8 mouse cellular contexts compared by ENCODE assay signal in genomic region chr1:162218530-162219180, GRCm38 (mm10).
A peak's percentile ranks its signal among the peaks of the same experiment; 100 is the strongest.
DNase-seq lines count a peak whose midpoint lies in the region; ATAC-seq and TF ChIP-seq lines count a peak whose summit lies in the region.

No protein-coding gene starts in this region.

- peak overlapping the region; percentile 65 for H3K9ac ChIP-seq in kidney, postnatal 0 days (ENCODE audit: low read depth, low read length)
- peak overlapping the region; percentile 89 for H3K9ac ChIP-seq in heart, embryonic 13.5 days

- peak overlapping the region; percentile 32; the same call in 1 of the 2 replicates for H3K4me2 ChIP-seq in kidney, postnatal 0 days (ENCODE audit: low read length)
- peak overlapping the region; percentile 58 for H3K4me2 ChIP-seq in heart, embryonic 13.5 days

- H3K27me3 ChIP-seq in kidney, postnatal 0 days (ENCODE audit: insufficient read depth, low read length) = no peaks in the 10 kb centered on the region
- H3K27me3 ChIP-seq in heart, embryonic 13.5 days (replicated peaks) = no peaks in the 10 kb centered on the region

- DNase-seq in kidney, postnatal 0 days (ENCODE audit: low spot score) = no peak
- DNase-seq in kidney, postnatal 4 days = no peak
- peak; percentile 4 for DNase-seq in lung, postnatal 25 days (ENCODE audit: low spot score)
- DNase-seq in layer of hippocampus, postnatal 25 days (ENCODE audit: extremely low spot score in 1 of 2, low spot score in 1 of 2) = no peak
- DNase-seq in adrenal gland, adult 18-20 months (ENCODE audit: low spot score in 2 of 2) = no peak
- no peak for DNase-seq in right cerebral cortex, postnatal 14 days

- H3K36me3 ChIP-seq in kidney, postnatal 0 days (ENCODE audit: insufficient read depth, low read length) = peaks cover 3% of the 10 kb centered on the region; the same call in 1 of the 2 replicates
- H3K36me3 ChIP-seq in heart, embryonic 13.5 days = peaks cover 3% of the 10 kb centered on the region; the same call in 1 of the 2 replicates

- peak overlapping the region; percentile 92 for H3K27ac ChIP-seq in kidney, postnatal 0 days
- peak overlapping the region; percentile 96 for H3K27ac ChIP-seq in heart, embryonic 13.5 days (replicated peaks)

- ATAC-seq in kidney, postnatal 0 days (replicated peaks; ENCODE audit: low FRiP score, low read depth) = no peak
- ATAC-seq in common myeloid progenitor, adult 5-6 weeks (replicated peaks; ENCODE audit: low read depth, poor library complexity, severe bottlenecking) = peak; percentile 79
- ATAC-seq in heart, embryonic 13.5 days (ENCODE audit: extremely low read depth, insufficient number of reproducible peaks, low FRiP score, low TSS enrichment) = no peak

- H3K4me1 ChIP-seq in kidney, postnatal 0 days (replicated peaks; ENCODE audit: insufficient read depth, low read length) = peaks cover 3% of the 10 kb centered on the region; the same call in 1 of the 2 replicates
- peaks cover 41% of the 10 kb centered on the region for H3K4me1 ChIP-seq in heart, embryonic 13.5 days

- no peaks in the 10 kb centered on the region for H3K9me3 ChIP-seq in kidney, postnatal 0 days (replicated peaks; ENCODE audit: low read length)
- no peaks in the 10 kb centered on the region for H3K9me3 ChIP-seq in heart, embryonic 13.5 days

- 35% methylated on average over 8 of the region's 8 CpGs for WGBS in kidney, postnatal 0 days
- 24% methylated on average over 8 of the region's 8 CpGs for WGBS in heart, embryonic 13.5 days

- peak overlapping the region; percentile 41 for H3K4me3 ChIP-seq in kidney, postnatal 0 days (replicated peaks; ENCODE audit: low read depth, low read length)
- peak overlapping the region; percentile 56 for H3K4me3 ChIP-seq in heart, embryonic 13.5 days

- no peak for TF ChIP-seq CTCF in kidney, postnatal 0 days (IDR thresholded peaks at IDR 0.05; ENCODE audit: low read depth)
